Mouse (Mus musculus): ENCODE results near the gene Npff. TPM values are rescaled to one million over a fixed set of nuclear protein-coding genes. Genes with fewer than 3 reads are reported as not detected.

The Npff gene
- polyA plus RNA-seq, 1 experiment from 2014 or later: 2.4 TPM

GRCm38 (mm10) chr15:102518859-102519201 is 5.9 kb downstream of the Npff start:
- peaks cover 34% of the 10 kb centered on the region for H3K4me1 ChIP-seq
- H3K4me3 ChIP-seq: peak overlapping the region; percentile 66
- H3K9me3 ChIP-seq: no peaks in the 10 kb centered on the region
- H3K27ac ChIP-seq: peak overlapping the region; percentile 100
- 23% methylated on average over 9 of the region's 9 CpGs for WGBS
- peak overlapping the region; percentile 83 for H3K9ac ChIP-seq
- peaks cover 4% of the 10 kb centered on the region; the same call in 1 of the 2 replicates for H3K36me3 ChIP-seq (replicated peaks)
- H3K27me3 ChIP-seq (replicated peaks): no peaks in the 10 kb centered on the region
- H3K4me2 ChIP-seq: peak overlapping the region; percentile 88
- ATAC-seq (replicated peaks): no peak

- Histone ChIP-seq H3K9me3 (no peaks in the 10 kb centered on the region), H3K36me3 (replicated peaks) (no peaks in the 10 kb centered on the region; the same call in 1 of the 2 replicates), H3K9ac (peak within 1 kb of the TSS; percentile 83), H3K4me3 (peak within 1 kb of the TSS; percentile 66), H3K27ac (peak within 1 kb of the TSS; percentile 100), H3K27me3 (replicated peaks) (no peaks in the 10 kb centered on the region), H3K4me1 (peaks cover 38% of the 10 kb centered on the region), H3K4me2 (peak within 1 kb of the TSS; percentile 88)
- under 1% methylated on average over 60 of the region's 60 CpGs for whole genome bisulfite sequencing
- peak; percentile 92 for ATAC-seq (replicated peaks)
These were observed 6.5 kb downstream of the Npff start, which contains the start of gene Tarbp2 for GRCm38 (mm10) chr15:102517976-102518858. TSS of gene Tarbp2 (plus strand) at chr15:102518192.

- Histone ChIP-seq H3K4me2 (peak overlapping the region; percentile 88), H3K9ac (peak overlapping the region; percentile 81), H3K4me3 (peak overlapping the region; percentile 66), H3K27me3 (replicated peaks) (no peaks in the 10 kb centered on the region), H3K4me1 (peaks cover 44% of the 10 kb centered on the region), H3K9me3 (no peaks in the 10 kb centered on the region), H3K27ac (peak overlapping the region; percentile 100), H3K36me3 (replicated peaks) (no peaks in the 10 kb centered on the region; the same call in 1 of the 2 replicates)
- ATAC-seq (replicated peaks): no peak
- WGBS: under 1% methylated on average over 10 of the region's 10 CpGs
These were observed 7.1 kb downstream of the Npff start for GRCm38 (mm10) chr15:102517631-102517975.

GRCm38 (mm10) chr15:102516728-102517404 is 7.9 kb downstream of the Npff start, which contains the start of gene Map3k12:
TSS of gene Map3k12 (minus strand) at chr15:102517064.
- peak within 1 kb of the TSS; percentile 100 for H3K27ac ChIP-seq
- no peaks in the 10 kb centered on the region for H3K27me3 ChIP-seq (replicated peaks)
- H3K36me3 ChIP-seq (replicated peaks): no peaks in the 10 kb centered on the region
- peak within 1 kb of the TSS; percentile 88 for H3K4me2 ChIP-seq
- ATAC-seq (replicated peaks): peak; percentile 7
- H3K4me3 ChIP-seq: peak within 1 kb of the TSS; percentile 66
- peak within 1 kb of the TSS; percentile 81 for H3K9ac ChIP-seq
- H3K9me3 ChIP-seq: no peaks in the 10 kb centered on the region
- WGBS: under 1% methylated on average over 43 of the region's 43 CpGs
- peaks cover 51% of the 10 kb centered on the region for H3K4me1 ChIP-seq

- no peaks in the 10 kb centered on the region for H3K27me3 ChIP-seq (replicated peaks)
- no peaks in the 10 kb centered on the region for H3K9me3 ChIP-seq
- no peaks in the 10 kb centered on the region for H3K36me3 ChIP-seq (replicated peaks)
- WGBS: under 1% methylated on average over 11 of the region's 12 CpGs
- H3K4me2 ChIP-seq: peak overlapping the region; percentile 88
- H3K4me3 ChIP-seq: peak overlapping the region; percentile 66
- H3K4me1 ChIP-seq: peaks cover 57% of the 10 kb centered on the region
- no peak for ATAC-seq (replicated peaks)
- peak overlapping the region; percentile 81 for H3K9ac ChIP-seq
- peak overlapping the region; percentile 100 for H3K27ac ChIP-seq
These were observed 8.4 kb downstream of the Npff start for GRCm38 (mm10) chr15:102516293-102516692.

GRCm38 (mm10) chr15:102515791-102516190 is 9.0 kb downstream of the Npff start:
- peak overlapping the region; percentile 100 for H3K27ac ChIP-seq
- peak overlapping the region; percentile 88 for H3K4me2 ChIP-seq
- peak overlapping the region; percentile 81 for H3K9ac ChIP-seq
- 46% methylated on average over 4 of the region's 4 CpGs for WGBS
- ATAC-seq (replicated peaks): no peak
- H3K9me3 ChIP-seq: no peaks in the 10 kb centered on the region
- peak overlapping the region; percentile 66 for H3K4me3 ChIP-seq
- no peaks in the 10 kb centered on the region for H3K27me3 ChIP-seq (replicated peaks)
- H3K4me1 ChIP-seq: peaks cover 62% of the 10 kb centered on the region
- no peaks in the 10 kb centered on the region for H3K36me3 ChIP-seq (replicated peaks)

- Histone ChIP-seq H3K27me3 (replicated peaks) (no peaks in the 10 kb centered on the region), H3K4me1 (peaks cover 64% of the 10 kb centered on the region), H3K4me3 (peak overlapping the region; percentile 66), H3K4me2 (peak overlapping the region; percentile 88), H3K9me3 (no peaks in the 10 kb centered on the region), H3K9ac (no peak overlapping the region), H3K27ac (no peak overlapping the region), H3K36me3 (replicated peaks) (no peaks in the 10 kb centered on the region)
- ATAC-seq (replicated peaks): no peak
- 96% methylated on average over 2 of the region's 2 CpGs for WGBS
These were observed 9.5 kb downstream of the Npff start for GRCm38 (mm10) chr15:102515261-102515660.

GRCm38 (mm10) chr15:102513004-102513403 is 11.7 kb downstream of the Npff start:
- 82% methylated on average over 3 of the region's 3 CpGs for WGBS
- no peak for ATAC-seq (replicated peaks)
- H3K9me3 ChIP-seq: no peaks in the 10 kb centered on the region
- H3K36me3 ChIP-seq (replicated peaks): 0 out of 2 replicates have a peak, but pooled peaks cover 4% of the 10 kb centered on the region
- H3K27me3 ChIP-seq (replicated peaks): no peaks in the 10 kb centered on the region
- no peak overlapping the region for H3K4me3 ChIP-seq
- H3K4me1 ChIP-seq: peaks cover 66% of the 10 kb centered on the region
- no peak overlapping the region for H3K9ac ChIP-seq
- H3K4me2 ChIP-seq: no peak overlapping the region
- H3K27ac ChIP-seq: no peak overlapping the region

GRCm38 (mm10) chr15:102512471-102512870 is 12.3 kb downstream of the Npff start:
- peak overlapping the region; percentile 64; the same call in 1 of the 2 replicates for H3K4me2 ChIP-seq
- no peak for ATAC-seq (replicated peaks)
- no peak overlapping the region for H3K4me3 ChIP-seq
- H3K9me3 ChIP-seq: no peaks in the 10 kb centered on the region
- no peaks in the 10 kb centered on the region for H3K27me3 ChIP-seq (replicated peaks)
- H3K27ac ChIP-seq: peak overlapping the region; percentile 87
- H3K4me1 ChIP-seq: peaks cover 66% of the 10 kb centered on the region
- H3K9ac ChIP-seq: 0 out of 2 replicates have a peak overlapping the region, but pooled peaks have one; percentile 0
- H3K36me3 ChIP-seq (replicated peaks): 0 out of 2 replicates have a peak, but pooled peaks cover 4% of the 10 kb centered on the region

- ATAC-seq (replicated peaks): no peak
- H3K9ac ChIP-seq: 0 out of 2 replicates have a peak overlapping the region, but pooled peaks have one; percentile 10
- peak overlapping the region; percentile 64; the same call in 1 of the 2 replicates for H3K4me2 ChIP-seq
- H3K9me3 ChIP-seq: no peaks in the 10 kb centered on the region
- 23% methylated on average over 5 of the region's 5 CpGs for WGBS
- 0 out of 2 replicates have a peak, but pooled peaks cover 4% of the 10 kb centered on the region for H3K36me3 ChIP-seq (replicated peaks)
- H3K27ac ChIP-seq: peak overlapping the region; percentile 87
- H3K27me3 ChIP-seq (replicated peaks): no peaks in the 10 kb centered on the region
- no peak overlapping the region for H3K4me3 ChIP-seq
- H3K4me1 ChIP-seq: peaks cover 66% of the 10 kb centered on the region
These were observed 12.7 kb downstream of the Npff start for GRCm38 (mm10) chr15:102512010-102512409.

- 10% methylated on average over 6 of the region's 6 CpGs for WGBS
- Histone ChIP-seq H3K27me3 (replicated peaks) (no peaks in the 10 kb centered on the region), H3K9me3 (no peaks in the 10 kb centered on the region), H3K4me1 (peaks cover 66% of the 10 kb centered on the region), H3K36me3 (replicated peaks) (0 out of 2 replicates have a peak, but pooled peaks cover 4% of the 10 kb centered on the region), H3K9ac (0 out of 2 replicates have a peak overlapping the region, but pooled peaks have one; percentile 37), H3K27ac (peak overlapping the region; percentile 87), H3K4me2 (peak overlapping the region; percentile 64), H3K4me3 (peak overlapping the region; percentile 49)
- ATAC-seq (replicated peaks): no peak
These were observed 13.4 kb downstream of the Npff start for GRCm38 (mm10) chr15:102511285-102511833.
